Mouse (Mus musculus) embryo, embryonic 11.5 days (tissue): ENCODE results near the gene Clcnka.

Source experiments
- DNase-seq: peaks from one replicate; pipeline ENCODE4 v3.0.0-alpha.2; 2012; ENCODE audit warnings: low read depth, low spot score

Gene Clcnka

GRCm38 (mm10) chr4:141421423-141421822, 22.9 kb upstream of the Clcnka start:
- no peak for DNase-seq

- no peak for DNase-seq
Measured at GRCm38 (mm10) chr4:141420886-141421285, 22.4 kb upstream of the Clcnka start.

- DNase-seq, result no peak
Measured at GRCm38 (mm10) chr4:141420192-141420829, 21.8 kb upstream of the Clcnka start, which contains the start of gene Hspb7. TSS of gene Hspb7 (plus strand) at chr4:141420779.

- no peak for DNase-seq
Measured at GRCm38 (mm10) chr4:141419398-141420191, 21.1 kb upstream of the Clcnka start.

- DNase-seq, result no peak
Measured at GRCm38 (mm10) chr4:141415924-141416323, 17.4 kb upstream of the Clcnka start, which contains the start of gene Clcnkb. TSS of gene Clcnkb (minus strand) at chr4:141416014.

GRCm38 (mm10) chr4:141411430-141411992, 13.0 kb upstream of the Clcnka start:
- no peak for DNase-seq

GRCm38 (mm10) chr4:141408577-141408976, 10.1 kb upstream of the Clcnka start:
- no peak for DNase-seq

- no peak for DNase-seq
Measured at GRCm38 (mm10) chr4:141406516-141407299, 8.2 kb upstream of the Clcnka start.

- no peak for DNase-seq
Measured at GRCm38 (mm10) chr4:141405314-141405622, 6.7 kb upstream of the Clcnka start.

GRCm38 (mm10) chr4:141404518-141405313, 6.2 kb upstream of the Clcnka start:
- peak; percentile 65 for DNase-seq

- DNase-seq, result no peak
Measured at GRCm38 (mm10) chr4:141400171-141400570, 1.6 kb upstream of the Clcnka start.

GRCm38 (mm10) chr4:141397861-141398260, 663 bp downstream of the Clcnka start:
- DNase-seq, result no peak

- DNase-seq, result no peak
Measured at GRCm38 (mm10) chr4:141394751-141395150, 3.8 kb downstream of the Clcnka start.

- DNase-seq, result no peak
Measured at GRCm38 (mm10) chr4:141391293-141391692, 7.2 kb downstream of the Clcnka start.

- DNase-seq, result no peak
Measured at GRCm38 (mm10) chr4:141389366-141390150, 9.0 kb downstream of the Clcnka start.

GRCm38 (mm10) chr4:141387933-141388332, 10.6 kb downstream of the Clcnka start:
- no peak for DNase-seq

- peak; percentile 63 for DNase-seq
Measured at GRCm38 (mm10) chr4:141387093-141387784, 11.3 kb downstream of the Clcnka start.

- DNase-seq, result no peak
Measured at GRCm38 (mm10) chr4:141386150-141386549, 12.4 kb downstream of the Clcnka start.

GRCm38 (mm10) chr4:141385275-141385674, 13.2 kb downstream of the Clcnka start:
- peak; percentile 57 for DNase-seq

GRCm38 (mm10) chr4:141382406-141382805, 16.1 kb downstream of the Clcnka start:
- no peak for DNase-seq
